Mouse (Mus musculus) forebrain, embryonic 15.5 days (tissue): Measurements from ENCODE around the gene Gm8362. TPM values are rescaled to one million over a fixed set of nuclear protein-coding genes. Genes with fewer than 3 reads are reported as not detected.
A peak's percentile ranks its signal among the peaks of the same experiment; 100 is the strongest.
"Not testable (repeated sequence)": the region's sequence is repeated elsewhere in the genome, so short reads cannot be mapped to it uniquely, and the experiment has no call there.

Experiments used
- ATAC-seq: fragments of 200-750 bp; cut with Nextera tagmentation; replicated peaks from 2 replicates; pipeline ENCODE4 v1.8.0; 2017; ENCODE audit warnings: mild to moderate bottlenecking, moderate TSS enrichment, moderate library complexity
- H3K27ac ChIP-seq: fragments of 300-500 bp; sonication (generic); replicated peaks from 2 replicates; pipeline ENCODE4 v1.5.1; 2015; ENCODE audit warnings: mild to moderate bottlenecking, inconsistent platforms
- H3K27me3 ChIP-seq: fragments of 300-500 bp; sonication (generic); 2 replicates; pipeline ENCODE4 v1.6.1; 2015; ENCODE audit warnings: inconsistent platforms
- H3K36me3 ChIP-seq: fragments of 300-500 bp; sonication (generic); 2 replicates; pipeline ENCODE4 v1.6.1; 2015; ENCODE audit warnings: mild to moderate bottlenecking, inconsistent platforms
- H3K4me1 ChIP-seq: fragments of 300-500 bp; sonication (generic); 2 replicates; pipeline ENCODE4 v1.6.1; 2015; ENCODE audit warnings: inconsistent platforms
- H3K4me2 ChIP-seq: fragments of 300-500 bp; sonication (generic); replicated peaks from 2 replicates; pipeline ENCODE4 v1.6.1; 2015; ENCODE audit warnings: mild to moderate bottlenecking, inconsistent platforms
- H3K4me3 ChIP-seq: fragments of 300-500 bp; sonication (generic); 2 replicates; pipeline ENCODE4 v1.5.1; 2015; ENCODE audit warnings: mild to moderate bottlenecking, inconsistent platforms
- H3K9ac ChIP-seq: fragments of 300-500 bp; sonication (generic); replicated peaks from 2 replicates; pipeline ENCODE4 v1.6.1; 2015; ENCODE audit warnings: mild to moderate bottlenecking, inconsistent platforms
- H3K9me3 ChIP-seq: fragments of 300-500 bp; sonication (generic); 2 replicates; pipeline ENCODE4 v1.6.1; 2016; ENCODE audit warnings: inconsistent platforms
- WGBS: fragments of 180-500 bp; shearing (Covaris S2); methylation state at CpG from one replicate; pipeline ENCODE4 v1.1.7; 2015; ENCODE audit warnings: mixed read lengths; 5-methylcytosine and 5-hydroxymethylcytosine counted together
- polyA plus RNA-seq: library from polyadenylated mRNA; unstranded; fragments of >200 nt; fragmentation: Nextera tagmentation; extraction: Ambion mirVana; gene quantifications from 2 replicates; pipeline ENCODE4 v1.2.1, GENCODE M21; 2015

The Gm8362 gene
- not detected in 2 replicates for polyA plus RNA-seq

DNA sequence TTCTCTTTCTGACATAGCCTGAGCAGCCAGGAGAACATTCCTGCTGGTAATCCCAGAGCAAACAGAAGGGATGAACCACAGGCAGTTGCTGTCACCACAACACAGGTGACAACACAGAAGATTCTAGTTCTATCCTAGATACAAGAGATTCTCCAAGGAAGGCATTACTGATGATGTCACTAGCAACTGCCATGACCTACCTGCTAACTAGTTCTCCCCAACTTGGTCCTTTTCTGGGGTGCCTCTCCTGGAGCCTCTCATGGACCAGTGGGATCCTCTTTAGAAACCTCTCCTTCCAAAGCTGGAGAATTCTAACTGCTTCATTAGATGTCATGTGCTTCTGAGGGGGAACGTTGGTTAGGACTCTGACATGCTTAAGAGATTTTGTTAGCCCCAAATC, at the start of gene Gm8362:
TSS of gene Gm8362 (minus strand) at position 101 of the 400 bp plus-strand sequence.
- not testable (repeated sequence) for H3K36me3 ChIP-seq, H3K27ac ChIP-seq, H3K4me2 ChIP-seq, H3K27me3 ChIP-seq, H3K4me1 ChIP-seq, ATAC-seq, H3K9ac ChIP-seq, H3K9me3 ChIP-seq, H3K4me3 ChIP-seq
- 88% methylated on average over 1 of the region's 1 CpGs for WGBS

DNA sequence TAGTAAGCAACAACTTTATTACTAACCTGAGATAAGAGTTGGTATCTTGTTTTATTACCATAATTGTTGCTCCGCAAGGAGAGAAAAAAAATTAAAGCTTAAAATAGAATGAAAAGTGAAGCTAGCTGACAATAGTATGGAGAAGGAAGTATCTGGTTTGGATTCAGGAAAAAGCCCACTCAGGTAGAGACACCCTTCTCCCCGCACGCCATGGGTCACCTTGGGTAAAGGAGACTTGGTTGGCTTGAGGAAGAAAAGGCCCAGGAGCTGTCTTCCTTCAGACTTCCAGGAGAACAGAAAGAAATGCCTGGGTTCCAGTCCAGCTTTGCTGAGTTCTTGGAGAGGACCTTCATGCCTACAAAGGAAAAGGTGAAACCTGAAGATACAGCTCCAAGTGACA, 49.1 kb upstream of the Gm8362 start:
- H3K9ac ChIP-seq, H3K4me3 ChIP-seq, H3K9me3 ChIP-seq, H3K4me1 ChIP-seq, H3K4me2 ChIP-seq, H3K27me3 ChIP-seq, H3K36me3 ChIP-seq, ATAC-seq, H3K27ac ChIP-seq: not testable (repeated sequence)
- 91% methylated on average over 3 of the region's 3 CpGs for WGBS

DNA sequence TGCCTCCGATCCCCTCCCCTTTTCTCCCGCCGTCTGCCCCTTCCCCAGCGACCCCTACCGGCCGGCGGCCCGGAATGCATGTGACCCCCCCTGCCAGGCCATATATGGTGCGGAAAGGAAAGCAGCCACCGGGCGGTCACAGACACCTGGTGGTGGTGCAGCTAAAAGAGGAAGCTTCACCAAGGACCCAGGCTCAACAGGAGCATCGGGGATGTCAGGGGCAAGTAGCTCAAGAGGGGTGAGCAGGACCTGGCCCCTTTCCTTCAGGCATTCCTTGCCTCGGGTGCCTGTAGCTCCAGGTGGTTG, 17.0 kb downstream of the Gm8362 start:
- not testable (repeated sequence) for H3K9ac ChIP-seq, H3K27ac ChIP-seq, H3K27me3 ChIP-seq, H3K36me3 ChIP-seq, H3K9me3 ChIP-seq, ATAC-seq, H3K4me1 ChIP-seq
- peak overlapping the region; percentile 48 for H3K4me2 ChIP-seq
- peak overlapping the region; percentile 47 for H3K4me3 ChIP-seq
- WGBS: 0% methylated on average over 6 of the region's 13 CpGs

GRCm38 (mm10) chr14:6756384-6757230, 17.6 kb downstream of the Gm8362 start:
- Histone ChIP-seq H3K27ac (0 out of 2 replicates have a peak overlapping the region, but pooled peaks have one; percentile 27), H3K9ac (peak overlapping the region; percentile 41; the same call in 1 of the 2 replicates), H3K4me3 (peak overlapping the region; percentile 47), H3K4me2 (peak overlapping the region; percentile 48)
- H3K9me3 ChIP-seq, ATAC-seq, H3K27me3 ChIP-seq, H3K4me1 ChIP-seq, H3K36me3 ChIP-seq: not testable (repeated sequence)
- WGBS: 5% methylated on average over 21 of the region's 67 CpGs

- H3K4me3 ChIP-seq, H3K27me3 ChIP-seq, H3K27ac ChIP-seq, ATAC-seq, H3K9ac ChIP-seq, H3K36me3 ChIP-seq, H3K4me1 ChIP-seq, H3K4me2 ChIP-seq, H3K9me3 ChIP-seq: not testable (repeated sequence)
- no CpG with 5 or more reads among the region's 2 CpGs for WGBS
These were observed 32.0 kb downstream of the Gm8362 start, which contains the start of gene Gm3636 for GRCm38 (mm10) chr14:6742232-6742631. Gene Gm3636, minus strand, starts transcription at chr14:6742332.

DNA sequence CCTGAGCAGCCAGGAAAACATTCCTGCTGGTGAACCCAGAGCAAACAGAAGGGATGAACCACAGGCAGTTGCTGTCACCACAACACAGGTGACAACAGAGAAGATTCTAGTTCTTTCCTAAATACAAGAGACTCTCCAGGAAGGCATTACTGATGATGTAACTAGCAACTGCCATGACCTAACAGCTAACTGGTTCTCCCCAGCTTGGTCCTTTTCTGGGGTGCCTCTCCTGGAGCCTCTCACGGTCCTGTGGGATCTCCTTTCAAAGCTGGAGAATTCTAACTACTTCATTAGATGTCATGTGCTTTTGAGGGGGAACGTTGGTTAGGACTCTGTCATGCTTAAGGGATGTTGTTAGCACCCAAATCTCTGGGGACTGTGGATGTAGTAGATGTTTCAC, 54.1 kb downstream of the Gm8362 start, which contains the start of gene Gm8050:
TSS of gene Gm8050 (minus strand) at position 101 of the 400 bp plus-strand sequence.
- not testable (repeated sequence) for H3K9ac ChIP-seq, H3K4me2 ChIP-seq, H3K4me3 ChIP-seq, H3K4me1 ChIP-seq, H3K36me3 ChIP-seq, H3K9me3 ChIP-seq, H3K27ac ChIP-seq, H3K27me3 ChIP-seq, ATAC-seq
- WGBS: 57% methylated on average over 1 of the region's 2 CpGs

Other genes starting within 250 kb of the Gm8362 start
- gene Gm8356, start 237.1 kb downstream of the Gm8362 start, polyA plus RNA-seq: not detected in 2 replicates
- gene Gm3629, start 183.8 kb downstream of the Gm8362 start, polyA plus RNA-seq: 0.55 TPM in 1 of 2 replicates, not detected in the other
- gene Gm3460, start 152.0 kb downstream of the Gm8362 start, polyA plus RNA-seq: not detected in 2 replicates
- gene Gm10251, start 90.2 kb downstream of the Gm8362 start, polyA plus RNA-seq: not detected in 2 replicates
- gene Gm8050, start 54.2 kb downstream of the Gm8362 start, polyA plus RNA-seq: not detected in 2 replicates
- 9.8 and 11.7 TPM in 2 replicates for gene Gm3636, start 32.1 kb downstream of the Gm8362 start, polyA plus RNA-seq
- not detected in 2 replicates for gene Gm3642, start 65.9 kb upstream of the Gm8362 start, polyA plus RNA-seq
- gene Gm3667, start 115.6 kb upstream of the Gm8362 start, polyA plus RNA-seq: 6.3 and 7.3 TPM in 2 replicates
- not detected in 2 replicates for gene Gm6356, start 199.4 kb upstream of the Gm8362 start, polyA plus RNA-seq